Mouse (Mus musculus): ENCODE data around the gene Rusc2. TPM values are rescaled to one million over a fixed set of nuclear protein-coding genes. Genes with fewer than 3 reads are reported as not detected.

Gene Rusc2
- polyA plus RNA-seq, 1 experiment: not detected

- Histone ChIP-seq H3K27ac (ENCODE audit: insufficient read depth, low read depth, low read length) (no peak overlapping the region), H3K4me3 (ENCODE audit: insufficient read depth, low read depth, low read length) (no peak overlapping the region), H3K4me1 (ENCODE audit: control insufficient read depth, insufficient read depth, low read length) (peaks cover 16% of the 10 kb centered on the region)
- 77% methylated on average over 3 of the region's 3 CpGs for WGBS
- TF ChIP-seq CTCF (IDR thresholded peaks at IDR 0.05; ENCODE audit: insufficient read depth, low read depth, low read length): no peak
- TF ChIP-seq POLR2A (IDR thresholded peaks at IDR 0.05; ENCODE audit: insufficient read depth, low read depth, low read length): no peak
These were observed 9.8 kb downstream of the Rusc2 start for GRCm38 (mm10) chr4:43391521-43392050.

DNA sequence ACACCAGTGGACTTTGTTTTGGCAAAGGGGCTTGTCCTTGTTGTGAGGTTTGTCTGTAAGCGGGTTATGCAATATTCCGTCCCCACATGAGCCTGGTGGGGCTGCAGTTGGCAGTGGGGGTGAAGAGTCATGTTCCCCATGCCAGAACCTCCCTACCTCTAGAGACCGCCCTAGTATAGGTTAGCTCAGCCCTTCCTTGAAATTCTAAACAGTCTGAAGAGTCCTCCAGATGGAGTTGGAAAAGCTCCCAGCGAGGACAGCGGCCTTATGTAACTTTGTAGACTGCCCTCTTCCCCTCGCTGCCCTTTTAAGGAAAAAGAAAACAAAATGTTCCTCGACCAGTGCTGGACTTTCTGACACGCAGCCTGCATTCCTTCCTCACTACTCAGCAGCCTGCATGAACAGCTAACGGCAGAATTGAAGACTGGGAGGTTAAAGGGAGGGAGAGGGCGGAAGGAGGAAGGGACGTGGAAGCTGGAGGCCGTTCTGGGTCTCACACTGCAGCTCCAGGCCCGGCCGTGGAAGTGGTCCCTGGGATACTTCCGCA, 12.6 kb downstream of the Rusc2 start:
- no peak for TF ChIP-seq POLR2A (IDR thresholded peaks at IDR 0.05; ENCODE audit: insufficient read depth, low read depth, low read length)
- no peak for TF ChIP-seq CTCF (IDR thresholded peaks at IDR 0.05; ENCODE audit: insufficient read depth, low read depth, low read length)
- H3K4me1 ChIP-seq (ENCODE audit: control insufficient read depth, insufficient read depth, low read length): peaks cover 29% of the 10 kb centered on the region
- no peak overlapping the region for H3K4me3 ChIP-seq (ENCODE audit: insufficient read depth, low read depth, low read length)
- peak overlapping the region; percentile 92 for H3K27ac ChIP-seq (ENCODE audit: insufficient read depth, low read depth, low read length)
- WGBS: 57% methylated on average over 15 of the region's 15 CpGs

- Histone ChIP-seq H3K4me3 (ENCODE audit: insufficient read depth, low read depth, low read length) (no peak overlapping the region), H3K4me1 (ENCODE audit: control insufficient read depth, insufficient read depth, low read length) (peaks cover 34% of the 10 kb centered on the region), H3K27ac (ENCODE audit: insufficient read depth, low read depth, low read length) (peak overlapping the region; percentile 92)
- WGBS: 89% methylated on average over 5 of the region's 5 CpGs
- TF ChIP-seq POLR2A (IDR thresholded peaks at IDR 0.05; ENCODE audit: insufficient read depth, low read depth, low read length) (no peak), CTCF (IDR thresholded peaks at IDR 0.05; ENCODE audit: insufficient read depth, low read depth, low read length) (no peak)
These were observed 13.4 kb downstream of the Rusc2 start for GRCm38 (mm10) chr4:43395147-43395546.

DNA sequence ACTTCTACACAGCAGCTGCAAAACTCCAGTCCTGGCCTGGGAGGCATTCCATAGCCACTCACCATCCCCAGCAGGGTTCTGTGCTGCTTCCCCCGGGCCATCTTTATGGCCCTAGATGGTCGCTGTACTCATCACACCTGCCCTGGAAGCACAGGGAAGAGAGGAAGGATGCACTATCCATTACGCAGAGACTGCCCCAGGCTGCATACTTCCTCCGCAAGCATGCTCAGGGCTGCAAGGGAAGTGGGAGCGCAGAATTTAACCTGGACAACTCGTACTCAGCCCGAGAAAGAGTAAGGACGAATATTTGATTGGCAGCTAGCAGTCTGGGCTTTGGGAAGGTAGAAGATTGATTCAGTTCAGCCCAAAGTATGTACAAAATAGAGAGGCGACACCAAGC, 14.1 kb downstream of the Rusc2 start:
- TF ChIP-seq POLR2A (IDR thresholded peaks at IDR 0.05; ENCODE audit: insufficient read depth, low read depth, low read length) (no peak), CTCF (IDR thresholded peaks at IDR 0.05; ENCODE audit: insufficient read depth, low read depth, low read length) (no peak)
- peaks cover 35% of the 10 kb centered on the region for H3K4me1 ChIP-seq (ENCODE audit: control insufficient read depth, insufficient read depth, low read length)
- 86% methylated on average over 9 of the region's 9 CpGs for WGBS
- H3K4me3 ChIP-seq (ENCODE audit: insufficient read depth, low read depth, low read length): no peak overlapping the region
- no peak overlapping the region for H3K27ac ChIP-seq (ENCODE audit: insufficient read depth, low read depth, low read length)

DNA sequence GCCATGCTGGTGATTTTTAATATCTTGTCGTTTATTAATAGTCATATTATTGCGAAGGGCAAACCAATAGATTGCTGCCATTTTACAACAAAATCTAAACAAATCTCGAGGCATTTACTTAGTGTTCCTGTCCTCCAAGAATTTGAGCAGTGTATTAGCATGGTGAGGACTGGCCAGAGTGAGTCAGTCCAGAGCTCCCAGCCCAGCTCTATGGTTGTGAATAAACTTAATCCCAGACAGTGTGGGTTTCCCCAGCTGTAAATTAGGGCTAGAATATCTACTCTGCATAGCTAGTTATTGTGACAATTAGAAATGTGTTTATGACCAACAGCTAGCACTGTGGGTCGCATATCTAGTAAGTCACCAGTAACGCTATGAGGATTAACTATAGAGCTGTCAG, 14.6 kb downstream of the Rusc2 start:
- H3K27ac ChIP-seq (ENCODE audit: insufficient read depth, low read depth, low read length): no peak overlapping the region
- WGBS: 90% methylated on average over 5 of the region's 5 CpGs
- H3K4me3 ChIP-seq (ENCODE audit: insufficient read depth, low read depth, low read length): no peak overlapping the region
- TF ChIP-seq POLR2A (IDR thresholded peaks at IDR 0.05; ENCODE audit: insufficient read depth, low read depth, low read length): no peak
- no peak for TF ChIP-seq CTCF (IDR thresholded peaks at IDR 0.05; ENCODE audit: insufficient read depth, low read depth, low read length)
- peaks cover 39% of the 10 kb centered on the region for H3K4me1 ChIP-seq (ENCODE audit: control insufficient read depth, insufficient read depth, low read length)

DNA sequence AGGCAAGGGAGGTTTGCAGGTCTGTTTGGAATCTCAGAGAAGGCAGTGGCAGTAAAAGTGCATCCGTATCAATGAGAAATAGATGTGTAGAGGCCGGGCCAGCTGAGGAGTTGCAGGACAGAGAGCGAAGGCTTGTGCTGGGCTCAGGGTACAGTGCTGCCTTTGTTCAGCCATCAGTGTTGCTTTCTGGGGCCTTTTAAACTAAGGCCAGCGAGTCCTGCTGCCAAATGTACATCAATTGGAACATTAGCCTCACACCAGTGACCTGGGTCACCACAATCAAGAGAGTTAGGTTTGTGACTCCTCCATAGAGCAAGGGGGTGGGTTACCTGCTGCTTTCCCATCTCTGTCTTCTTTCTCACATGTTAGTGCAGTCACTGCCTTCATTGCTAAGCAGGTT, 16.2 kb downstream of the Rusc2 start:
- Histone ChIP-seq H3K27ac (ENCODE audit: insufficient read depth, low read depth, low read length) (no peak overlapping the region), H3K4me1 (ENCODE audit: control insufficient read depth, insufficient read depth, low read length) (peaks cover 40% of the 10 kb centered on the region), H3K4me3 (ENCODE audit: insufficient read depth, low read depth, low read length) (no peak overlapping the region)
- TF ChIP-seq CTCF (IDR thresholded peaks at IDR 0.05; ENCODE audit: insufficient read depth, low read depth, low read length) (no peak), POLR2A (IDR thresholded peaks at IDR 0.05; ENCODE audit: insufficient read depth, low read depth, low read length) (no peak)
- WGBS: 71% methylated on average over 4 of the region's 4 CpGs

- WGBS: 40% methylated on average over 17 of the region's 17 CpGs
- peak overlapping the region; percentile 11; the same call in 1 of the 2 replicates for H3K4me3 ChIP-seq (ENCODE audit: insufficient read depth, low read depth, low read length)
- H3K4me1 ChIP-seq (ENCODE audit: control insufficient read depth, insufficient read depth, low read length): peaks cover 40% of the 10 kb centered on the region
- H3K27ac ChIP-seq (ENCODE audit: insufficient read depth, low read depth, low read length): peak overlapping the region; percentile 69
- no peak for TF ChIP-seq POLR2A (IDR thresholded peaks at IDR 0.05; ENCODE audit: insufficient read depth, low read depth, low read length)
- TF ChIP-seq CTCF (IDR thresholded peaks at IDR 0.05; ENCODE audit: insufficient read depth, low read depth, low read length): no peak
These were observed 17.1 kb downstream of the Rusc2 start for GRCm38 (mm10) chr4:43398829-43399331.

- WGBS: 58% methylated on average over 31 of the region's 31 CpGs
- TF ChIP-seq CTCF (IDR thresholded peaks at IDR 0.05; ENCODE audit: insufficient read depth, low read depth, low read length) (no peak), POLR2A (IDR thresholded peaks at IDR 0.05; ENCODE audit: insufficient read depth, low read depth, low read length) (no peak)
- Histone ChIP-seq H3K4me3 (ENCODE audit: insufficient read depth, low read depth, low read length) (peak overlapping the region; percentile 11; the same call in 1 of the 2 replicates), H3K4me1 (ENCODE audit: control insufficient read depth, insufficient read depth, low read length) (peaks cover 35% of the 10 kb centered on the region), H3K27ac (ENCODE audit: insufficient read depth, low read depth, low read length) (peak overlapping the region; percentile 69)
These were observed 17.8 kb downstream of the Rusc2 start for GRCm38 (mm10) chr4:43399391-43400131.

DNA sequence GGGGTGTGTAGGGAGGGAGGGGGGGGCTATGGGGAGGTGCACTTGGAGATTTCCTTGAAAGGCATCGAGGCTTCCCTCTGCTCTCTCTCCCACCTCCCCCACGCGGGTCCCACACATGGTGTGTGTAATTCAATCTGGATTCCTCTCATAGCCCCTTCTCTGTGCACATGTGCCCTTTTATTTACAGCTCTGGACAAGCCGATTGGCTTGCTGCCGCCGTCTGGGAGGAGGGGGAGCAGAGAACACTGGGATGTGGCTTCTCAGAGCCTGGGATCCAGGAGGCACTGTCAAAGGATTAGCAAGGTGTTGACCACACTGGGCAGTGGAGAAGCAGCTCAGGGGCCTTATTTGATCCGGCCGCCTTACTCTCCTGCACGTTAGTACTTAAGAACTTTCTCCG, 19.2 kb downstream of the Rusc2 start:
- H3K27ac ChIP-seq (ENCODE audit: insufficient read depth, low read depth, low read length): no peak overlapping the region
- WGBS: 39% methylated on average over 10 of the region's 10 CpGs

More for the DNA sequence above, 19.2 kb downstream of the Rusc2 start:
- no peak for TF ChIP-seq CTCF (IDR thresholded peaks at IDR 0.05; ENCODE audit: insufficient read depth, low read depth, low read length)
- TF ChIP-seq POLR2A (IDR thresholded peaks at IDR 0.05; ENCODE audit: insufficient read depth, low read depth, low read length): no peak
- Histone ChIP-seq H3K4me3 (ENCODE audit: insufficient read depth, low read depth, low read length) (no peak overlapping the region), H3K4me1 (ENCODE audit: control insufficient read depth, insufficient read depth, low read length) (peaks cover 42% of the 10 kb centered on the region)

All from olfactory bulb, adult 2 months (tissue).